Mouse (Mus musculus) embryonic fibroblast, embryonic 13.5 days (primary cell): ENCODE results near the gene Mif4gd.

Experiments used
- CTCF ChIP-seq: IDR thresholded peaks from 2 replicates; pipeline ENCODE4 v1.5.1; 2011; ENCODE audit warnings: mild to moderate bottlenecking, control low read depth, low read length, moderate library complexity, borderline replicate concordance; ENCODE audit not compliant: insufficient read depth
- POLR2A ChIP-seq: IDR thresholded peaks from 2 replicates; pipeline ENCODE4 v1.6.1; 2011; ENCODE audit warnings: low read depth, mild to moderate bottlenecking, control low read depth, low read length, moderate library complexity

GRCm38 (mm10) chr11:115600743-115601142 lies 12.0 kb downstream of the Mif4gd start:
- no peak for TF ChIP-seq POLR2A
- no peak for TF ChIP-seq CTCF
